Mouse (Mus musculus) liver, embryonic 15.5 days (tissue): ENCODE results near the gene Med12l. TPM values are rescaled to one million over a fixed set of nuclear protein-coding genes. Genes with fewer than 3 reads are reported as not detected.
A peak's percentile ranks its signal among the peaks of the same experiment; 100 is the strongest.
"Not testable (repeated sequence)": the region's sequence is repeated elsewhere in the genome, so short reads cannot be mapped to it uniquely, and the experiment has no call there.

ENCODE experiments used
- ATAC-seq: fragments of 200-750 bp; cut with Nextera tagmentation; 2 replicates; pipeline ENCODE4 v1.8.0; 2017; ENCODE audit warnings: moderate number of reproducible peaks, mild to moderate bottlenecking, moderate library complexity; ENCODE audit not compliant: insufficient read depth
- H3K27ac ChIP-seq: fragments of 300-500 bp; sonication (generic); replicated peaks from 2 replicates; pipeline ENCODE4 v1.5.1; 2015; ENCODE audit warnings: mild to moderate bottlenecking, inconsistent platforms
- H3K27me3 ChIP-seq: fragments of 300-500 bp; sonication (generic); 2 replicates; pipeline ENCODE4 v1.6.1; 2015; ENCODE audit warnings: mild to moderate bottlenecking, inconsistent platforms
- H3K36me3 ChIP-seq: fragments of 300-500 bp; sonication (generic); replicated peaks from 2 replicates; pipeline ENCODE4 v1.6.1; 2015; ENCODE audit warnings: moderate library complexity, mild to moderate bottlenecking, inconsistent platforms
- H3K4me1 ChIP-seq: fragments of 300-500 bp; sonication (generic); replicated peaks from 2 replicates; pipeline ENCODE4 v1.6.1; 2015; ENCODE audit warnings: inconsistent platforms
- H3K4me2 ChIP-seq: fragments of 300-500 bp; sonication (generic); 2 replicates; pipeline ENCODE4 v1.6.1; 2015; ENCODE audit warnings: moderate library complexity, mild to moderate bottlenecking, inconsistent platforms
- H3K4me3 ChIP-seq: fragments of 300-500 bp; sonication (generic); replicated peaks from 2 replicates; pipeline ENCODE4 v1.5.1; 2015; ENCODE audit warnings: mild to moderate bottlenecking, inconsistent platforms
- H3K9ac ChIP-seq: fragments of 300-500 bp; sonication (generic); 2 replicates; pipeline ENCODE4 v1.6.1; 2015; ENCODE audit warnings: moderate library complexity, mild to moderate bottlenecking, inconsistent platforms
- H3K9me3 ChIP-seq: fragments of 300-500 bp; sonication (generic); replicated peaks from 2 replicates; pipeline ENCODE4 v1.6.1; 2016; ENCODE audit warnings: inconsistent platforms
- WGBS: fragments of 180-500 bp; shearing (Covaris S2); methylation state at CpG from one replicate; pipeline ENCODE4 v1.1.7; 2015; ENCODE audit warnings: mixed read lengths; ENCODE audit not compliant: insufficient replicate concordance; 5-methylcytosine and 5-hydroxymethylcytosine counted together
- polyA plus RNA-seq: library from polyadenylated mRNA; unstranded; fragments of >200 nt; fragmentation: Nextera tagmentation; extraction: Ambion mirVana; gene quantifications from 2 replicates; pipeline ENCODE4 v1.2.1, GENCODE M21; 2015

Gene Med12l
- polyA plus RNA-seq, 1 experiment from 2014 or later: 0.46 TPM

GRCm38 (mm10) chr3:59066558-59067294 lies 61.1 kb downstream of the Med12l start:
- ATAC-seq: no peak
- Histone ChIP-seq H3K9ac (no peak overlapping the region), H3K27ac (no peak overlapping the region), H3K36me3 (no peaks in the 10 kb centered on the region), H3K4me1 (peaks cover 13% of the 10 kb centered on the region), H3K4me2 (no peak overlapping the region), H3K27me3 (no peaks in the 10 kb centered on the region), H3K9me3 (no peaks in the 10 kb centered on the region), H3K4me3 (no peak overlapping the region)
- 67% methylated on average over 8 of the region's 8 CpGs for WGBS

GRCm38 (mm10) chr3:59069071-59069470 lies 63.4 kb downstream of the Med12l start:
- H3K27me3 ChIP-seq, ATAC-seq, H3K9ac ChIP-seq, H3K9me3 ChIP-seq, H3K4me1 ChIP-seq, H3K4me2 ChIP-seq, H3K36me3 ChIP-seq, H3K4me3 ChIP-seq, H3K27ac ChIP-seq: not testable (repeated sequence)
- 13% methylated on average over 1 of the region's 1 CpGs for WGBS

GRCm38 (mm10) chr3:59077278-59077677 lies 71.7 kb downstream of the Med12l start:
- ATAC-seq: no peak
- no peaks in the 10 kb centered on the region for H3K36me3 ChIP-seq
- H3K4me2 ChIP-seq: no peak overlapping the region
- no peaks in the 10 kb centered on the region for H3K27me3 ChIP-seq
- no peak overlapping the region for H3K4me3 ChIP-seq
- no peak overlapping the region for H3K9ac ChIP-seq
- 35% methylated on average over 4 of the region's 4 CpGs for WGBS
- H3K4me1 ChIP-seq: no peaks in the 10 kb centered on the region
- H3K27ac ChIP-seq: no peak overlapping the region
- H3K9me3 ChIP-seq: no peaks in the 10 kb centered on the region

GRCm38 (mm10) chr3:59078585-59078984 lies 73.0 kb downstream of the Med12l start:
- no peak overlapping the region for H3K4me2 ChIP-seq
- H3K36me3 ChIP-seq: no peaks in the 10 kb centered on the region
- no peak overlapping the region for H3K4me3 ChIP-seq
- H3K27me3 ChIP-seq: no peaks in the 10 kb centered on the region
- no peaks in the 10 kb centered on the region for H3K9me3 ChIP-seq
- no peak overlapping the region for H3K27ac ChIP-seq
- WGBS: 63% methylated on average over 11 of the region's 11 CpGs
- no peak for ATAC-seq
- H3K4me1 ChIP-seq: no peaks in the 10 kb centered on the region
- no peak overlapping the region for H3K9ac ChIP-seq

GRCm38 (mm10) chr3:59079327-59079726 lies 73.7 kb downstream of the Med12l start:
- Histone ChIP-seq H3K4me3 (no peak overlapping the region), H3K27ac (no peak overlapping the region), H3K4me1 (no peaks in the 10 kb centered on the region), H3K9ac (no peak overlapping the region), H3K36me3 (no peaks in the 10 kb centered on the region), H3K4me2 (no peak overlapping the region), H3K9me3 (no peaks in the 10 kb centered on the region), H3K27me3 (no peaks in the 10 kb centered on the region)
- WGBS: 19% methylated on average over 4 of the region's 4 CpGs
- ATAC-seq: no peak

GRCm38 (mm10) chr3:59080293-59080916 lies 74.8 kb downstream of the Med12l start:
- WGBS: 38% methylated on average over 6 of the region's 6 CpGs
- no peak overlapping the region for H3K4me3 ChIP-seq
- no peaks in the 10 kb centered on the region for H3K4me1 ChIP-seq
- H3K9me3 ChIP-seq: no peaks in the 10 kb centered on the region
- H3K36me3 ChIP-seq: no peaks in the 10 kb centered on the region
- no peak overlapping the region for H3K4me2 ChIP-seq
- no peak overlapping the region for H3K9ac ChIP-seq
- no peak for ATAC-seq
- no peak overlapping the region for H3K27ac ChIP-seq
- no peaks in the 10 kb centered on the region for H3K27me3 ChIP-seq

GRCm38 (mm10) chr3:59080919-59081318 lies 75.3 kb downstream of the Med12l start:
- Histone ChIP-seq H3K9me3 (no peaks in the 10 kb centered on the region), H3K4me1 (no peaks in the 10 kb centered on the region), H3K27me3 (no peaks in the 10 kb centered on the region), H3K4me2 (0 out of 2 replicates have a peak overlapping the region, but pooled peaks have one; percentile 5), H3K36me3 (no peaks in the 10 kb centered on the region), H3K4me3 (no peak overlapping the region), H3K9ac (no peak overlapping the region), H3K27ac (no peak overlapping the region)
- WGBS: 10% methylated on average over 7 of the region's 7 CpGs
- no peak for ATAC-seq

GRCm38 (mm10) chr3:59092702-59093101 lies 87.1 kb downstream of the Med12l start:
- Histone ChIP-seq H3K9me3 (no peaks in the 10 kb centered on the region), H3K9ac (no peak overlapping the region), H3K27me3 (no peaks in the 10 kb centered on the region), H3K4me1 (peaks cover 5% of the 10 kb centered on the region; the same call in 1 of the 2 replicates), H3K4me3 (no peak overlapping the region), H3K27ac (no peak overlapping the region), H3K36me3 (no peaks in the 10 kb centered on the region), H3K4me2 (no peak overlapping the region)
- 73% methylated on average over 11 of the region's 11 CpGs for WGBS
- no peak for ATAC-seq

- Histone ChIP-seq H3K27me3 (no peaks in the 10 kb centered on the region), H3K4me1 (peaks cover 8% of the 10 kb centered on the region), H3K36me3 (no peaks in the 10 kb centered on the region), H3K27ac (no peak overlapping the region), H3K9ac (no peak overlapping the region), H3K4me3 (no peak overlapping the region), H3K4me2 (no peak overlapping the region), H3K9me3 (no peaks in the 10 kb centered on the region)
- WGBS: 59% methylated on average over 6 of the region's 6 CpGs
- peak; percentile 49; the same call in 1 of the 2 replicates for ATAC-seq
Measured at GRCm38 (mm10) chr3:59097421-59097820, 91.8 kb downstream of the Med12l start.

GRCm38 (mm10) chr3:59098540-59098939 lies 92.9 kb downstream of the Med12l start:
- ATAC-seq: no peak

GRCm38 (mm10) chr3:59101218-59101986 lies 95.8 kb downstream of the Med12l start, which contains the start of gene Gpr171:
Gene Gpr171, minus strand, starts transcription at chr3:59101821.
- Histone ChIP-seq H3K27me3 (no peaks in the 10 kb centered on the region), H3K36me3 (no peaks in the 10 kb centered on the region), H3K4me1 (peaks cover 14% of the 10 kb centered on the region), H3K9me3 (no peaks in the 10 kb centered on the region), H3K27ac (no peak within 1 kb of the TSS), H3K4me3 (no peak within 1 kb of the TSS), H3K4me2 (no peak within 1 kb of the TSS), H3K9ac (no peak within 1 kb of the TSS)
- 38% methylated on average over 6 of the region's 6 CpGs for WGBS
- no peak for ATAC-seq

More at GRCm38 (mm10) chr3:59098540-59098939, 92.9 kb downstream of the Med12l start:
- Histone ChIP-seq H3K4me2 (no peak overlapping the region; the same call in 1 of the 2 replicates), H3K9ac (no peak overlapping the region), H3K9me3 (no peaks in the 10 kb centered on the region), H3K4me1 (peaks cover 8% of the 10 kb centered on the region), H3K27me3 (no peaks in the 10 kb centered on the region), H3K27ac (no peak overlapping the region), H3K4me3 (no peak overlapping the region), H3K36me3 (no peaks in the 10 kb centered on the region)
- WGBS: 30% methylated on average over 10 of the region's 10 CpGs
